Mouse (Mus musculus) ES-Bruce4 (cell line): ENCODE measurements around the gene Trpm2.
A peak's percentile ranks its signal among the peaks of the same experiment; 100 is the strongest.

ENCODE experiments used
- CTCF ChIP-seq: IDR thresholded peaks from one replicate; pipeline ENCODE4 v1.8.1; 2011; ENCODE audit warnings: low read depth, low read length
- EP300 ChIP-seq: IDR thresholded peaks from 2 replicates; pipeline ENCODE4 v1.6.1; 2011; ENCODE audit warnings: low read depth, low read length; ENCODE audit not compliant: insufficient read depth
- POLR2A ChIP-seq: IDR thresholded peaks from one replicate; pipeline ENCODE4 v1.8.1; 2011; ENCODE audit warnings: low read length; ENCODE audit not compliant: insufficient read depth

DNA sequence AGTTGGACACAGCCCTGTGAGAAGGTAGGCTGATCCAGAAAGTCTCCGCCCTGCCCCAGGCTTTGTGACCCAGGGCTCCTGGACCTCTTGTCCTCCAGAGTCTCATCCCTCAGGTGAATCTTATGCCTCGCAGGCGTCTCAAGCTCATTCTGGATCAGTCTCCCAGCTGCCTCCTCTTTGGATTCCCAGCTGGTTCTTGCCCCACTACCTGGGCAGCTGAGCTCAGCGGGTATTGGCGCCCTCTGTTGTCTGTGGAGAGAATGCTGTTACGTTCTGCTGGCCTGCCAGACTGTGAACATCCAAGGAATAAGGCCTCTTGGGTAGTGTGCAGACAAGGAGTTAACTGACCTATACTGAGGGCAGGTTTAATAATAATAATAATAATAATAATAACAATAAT, 91.4 kb downstream of the Trpm2 start:
- TF ChIP-seq CTCF (peak; percentile 70), POLR2A (no peak), EP300 (no peak)
